11 mouse cellular contexts compared by ENCODE assay signal in the genomic region with DNA sequence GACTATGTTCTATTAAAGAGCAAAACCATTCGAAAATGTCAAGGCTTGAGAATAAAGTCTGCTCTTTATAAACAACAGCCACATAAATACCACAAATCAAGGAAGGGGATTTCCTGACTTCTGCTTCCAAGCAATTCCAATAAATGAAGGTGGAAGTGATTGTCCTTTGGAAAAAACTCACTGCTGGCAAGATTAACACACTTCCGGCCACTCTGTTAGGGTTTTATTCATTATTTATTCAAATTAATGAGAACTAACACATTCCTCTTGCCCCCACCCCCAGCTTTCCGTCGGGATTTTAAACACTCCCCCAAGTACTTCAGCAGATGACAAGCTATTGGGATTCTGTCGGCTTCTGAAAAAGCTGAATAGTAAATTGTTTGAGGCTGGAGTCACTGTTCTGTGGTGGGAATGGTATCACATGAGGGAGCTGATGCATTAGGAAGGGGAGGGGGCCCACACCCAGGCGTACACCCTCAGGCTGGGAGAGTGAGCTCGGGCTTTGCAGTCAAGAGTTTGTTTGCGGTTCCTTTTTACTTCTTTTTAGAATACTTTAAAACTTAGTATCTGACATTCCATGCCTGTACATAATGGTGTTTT. TPM values are rescaled to one million over a fixed set of nuclear protein-coding genes. Genes with fewer than 3 reads are reported as not detected.
DNase-seq lines count a peak whose midpoint lies in the region; ATAC-seq and TF ChIP-seq lines count a peak whose summit lies in the region.
"Had no signal": no experiment of that assay in that cellular context is flagged by ENCODE, and none has a peak within 500 bp of the region (broad histone marks: within the 10 kb centered on the region; RNA-seq: fewer than 3 reads in every experiment).

No protein-coding gene starts in this region.

- TF ChIP-seq POLR2A in liver, adult 2 months (IDR thresholded peaks at IDR 0.05; ENCODE audit: extremely low read depth, insufficient read depth, low read length), result no peak

- peaks cover 17% of the 10 kb centered on the region for H3K4me1 ChIP-seq in heart, embryonic 13.5 days
- H3K4me1 ChIP-seq in heart, embryonic 10.5 days, result peaks cover 10% of the 10 kb centered on the region; the same call in 1 of the 2 replicates
- peaks cover 12% of the 10 kb centered on the region for H3K4me1 ChIP-seq in liver, adult 2 months (ENCODE audit: control insufficient read depth, insufficient read depth, low read length)
- 0 out of 2 replicates have a peak, but pooled peaks cover 2% of the 10 kb centered on the region for H3K4me1 ChIP-seq in liver, embryonic 12.5 days
- peaks cover 5% of the 10 kb centered on the region for H3K4me1 ChIP-seq in embryonic facial prominence, embryonic 14.5 days (ENCODE audit: control insufficient read depth, insufficient read depth, low read length)
- H3K4me1 ChIP-seq in stomach, embryonic 14.5 days (ENCODE audit: control insufficient read depth, insufficient read depth, low read length), result peaks cover 12% of the 10 kb centered on the region; the same call in 1 of the 2 replicates

- H3K4me2 ChIP-seq in heart, embryonic 13.5 days, result peak overlapping the region; percentile 7; the same call in 1 of the 2 replicates
- no peak overlapping the region for H3K4me2 ChIP-seq in liver, embryonic 12.5 days
- H3K4me2 ChIP-seq in embryonic facial prominence, embryonic 14.5 days (ENCODE audit: low read depth, low read length), result peak overlapping the region; percentile 7; the same call in 1 of the 2 replicates
- no peak overlapping the region for H3K4me2 ChIP-seq in stomach, embryonic 14.5 days (replicated peaks; ENCODE audit: low read depth, low read length)
- H3K4me2 ChIP-seq: liver, embryonic 11.5 days had no signal

- DNase-seq in heart, embryonic 10.5 days (ENCODE audit: low spot score), result no peak
- no peak for DNase-seq in liver, adult 2 months (ENCODE audit: extremely low read depth, low read depth, low spot score)
- DNase-seq in embryonic facial prominence, embryonic 14.5 days (ENCODE audit: low spot score), result peak; percentile 35
- no peak for DNase-seq in urinary bladder, adult 2 months (ENCODE audit: low spot score)
- DNase-seq: adrenal gland, adult 8-10 months; kidney, postnatal 10 days; layer of hippocampus, postnatal 36 days had no signal

- H3K27me3 ChIP-seq in heart, embryonic 13.5 days (replicated peaks), result no peaks in the 10 kb centered on the region
- no peaks in the 10 kb centered on the region for H3K27me3 ChIP-seq in heart, embryonic 10.5 days (ENCODE audit: insufficient read depth, poor library complexity, severe bottlenecking)
- no peaks in the 10 kb centered on the region for H3K27me3 ChIP-seq in liver, adult 2 months (ENCODE audit: control insufficient read depth, insufficient read depth, low read length)
- 0 out of 2 replicates have a peak, but pooled peaks cover 4% of the 10 kb centered on the region for H3K27me3 ChIP-seq in liver, embryonic 12.5 days (replicated peaks)
- H3K27me3 ChIP-seq in embryonic facial prominence, embryonic 14.5 days (replicated peaks; ENCODE audit: control insufficient read depth, insufficient read depth, low read length), result no peaks in the 10 kb centered on the region
- H3K27me3 ChIP-seq in stomach, embryonic 14.5 days (ENCODE audit: control insufficient read depth, insufficient read depth, low read length), result no peaks in the 10 kb centered on the region

- H3K9me3 ChIP-seq in heart, embryonic 13.5 days, result no peaks in the 10 kb centered on the region
- no peaks in the 10 kb centered on the region for H3K9me3 ChIP-seq in heart, embryonic 10.5 days
- H3K9me3 ChIP-seq in liver, embryonic 12.5 days (replicated peaks), result no peaks in the 10 kb centered on the region
- H3K9me3 ChIP-seq in embryonic facial prominence, embryonic 14.5 days (ENCODE audit: control insufficient read depth, low read length), result no peaks in the 10 kb centered on the region
- H3K9me3 ChIP-seq in stomach, embryonic 14.5 days (ENCODE audit: control insufficient read depth, low read depth, low read length), result no peaks in the 10 kb centered on the region

- H3K27ac ChIP-seq in heart, embryonic 13.5 days (replicated peaks), result peak overlapping the region; percentile 32; the same call in 1 of the 2 replicates
- no peak overlapping the region for H3K27ac ChIP-seq in heart, embryonic 10.5 days
- peak overlapping the region; percentile 74 for H3K27ac ChIP-seq in liver, adult 2 months (replicated peaks; ENCODE audit: insufficient read depth, low read depth, low read length)
- no peak overlapping the region for H3K27ac ChIP-seq in liver, embryonic 12.5 days
- no peak overlapping the region; the same call in 1 of the 2 replicates for H3K27ac ChIP-seq in embryonic facial prominence, embryonic 14.5 days (replicated peaks; ENCODE audit: low read depth, low read length)
- H3K27ac ChIP-seq in stomach, embryonic 14.5 days (ENCODE audit: low read length), result no peak overlapping the region; the same call in 1 of the 2 replicates

- H3K9ac ChIP-seq in heart, embryonic 13.5 days, result no peak overlapping the region
- peak overlapping the region; percentile 37 for H3K9ac ChIP-seq in liver, adult 2 months (ENCODE audit: low read depth, low read length)
- no peak overlapping the region for H3K9ac ChIP-seq in liver, embryonic 12.5 days
- peak overlapping the region; percentile 42; the same call in 1 of the 2 replicates for H3K9ac ChIP-seq in embryonic facial prominence, embryonic 14.5 days (ENCODE audit: low read depth, low read length)
- no peak overlapping the region for H3K9ac ChIP-seq in stomach, embryonic 14.5 days (replicated peaks; ENCODE audit: low read depth, low read length)

- H3K4me3 ChIP-seq in heart, embryonic 13.5 days, result no peak overlapping the region
- no peak overlapping the region for H3K4me3 ChIP-seq in heart, embryonic 10.5 days
- H3K4me3 ChIP-seq in liver, adult 2 months (ENCODE audit: insufficient read depth, low read depth, low read length), result no peak overlapping the region
- H3K4me3 ChIP-seq in liver, embryonic 12.5 days, result no peak overlapping the region
- H3K4me3 ChIP-seq in embryonic facial prominence, embryonic 14.5 days (ENCODE audit: low read depth, low read length), result no peak overlapping the region
- no peak overlapping the region for H3K4me3 ChIP-seq in stomach, embryonic 14.5 days (ENCODE audit: low read depth, low read length)

- H3K79me2 ChIP-seq in liver, adult 2 months (ENCODE audit: control insufficient read depth, insufficient read depth, low read length), result peaks cover 8% of the 10 kb centered on the region; the same call in 1 of the 2 replicates

- TF ChIP-seq CTCF in liver, adult 2 months (IDR thresholded peaks at IDR 0.05; ENCODE audit: low read depth, low read length), result no peak

- no peak for ATAC-seq in heart, embryonic 13.5 days (ENCODE audit: extremely low read depth, insufficient number of reproducible peaks, low FRiP score, low TSS enrichment)
- no peak for ATAC-seq in liver, embryonic 12.5 days
- ATAC-seq in embryonic facial prominence, embryonic 14.5 days (ENCODE audit: low read depth), result no peak
- ATAC-seq in stomach, embryonic 14.5 days (ENCODE audit: insufficient number of reproducible peaks, insufficient read depth, low FRiP score, low read depth), result peak; percentile 26; the same call in 1 of the 2 replicates

- H3K36me3 ChIP-seq in heart, embryonic 13.5 days, result no peaks in the 10 kb centered on the region
- H3K36me3 ChIP-seq in heart, embryonic 10.5 days, result no peaks in the 10 kb centered on the region
- H3K36me3 ChIP-seq in liver, adult 2 months (ENCODE audit: control insufficient read depth, insufficient read depth, low read length), result no peaks in the 10 kb centered on the region
- H3K36me3 ChIP-seq in liver, embryonic 12.5 days, result no peaks in the 10 kb centered on the region
- no peaks in the 10 kb centered on the region for H3K36me3 ChIP-seq in embryonic facial prominence, embryonic 14.5 days (ENCODE audit: control insufficient read depth, insufficient read depth, low read length)
- H3K36me3 ChIP-seq in stomach, embryonic 14.5 days (ENCODE audit: control insufficient read depth, insufficient read depth, low read length), result no peaks in the 10 kb centered on the region

- 45% methylated on average over 8 of the region's 8 CpGs for WGBS in heart, embryonic 13.5 days
- 57% methylated on average over 8 of the region's 8 CpGs for WGBS in heart, embryonic 10.5 days
- 49% methylated on average over 8 of the region's 8 CpGs for WGBS in liver, adult 2 months
- 55% methylated on average over 8 of the region's 8 CpGs for WGBS in liver, embryonic 12.5 days (ENCODE audit: insufficient replicate concordance)
- 34% methylated on average over 8 of the region's 8 CpGs for WGBS in embryonic facial prominence, embryonic 14.5 days
- 30% methylated on average over 8 of the region's 8 CpGs for WGBS in stomach, embryonic 14.5 days

RNA-seq across cellular contexts. Expression of a gene that starts 14.1 kb away (rescaled TPM):
- polyA plus RNA-seq in heart, embryonic 13.5 days (2015; fragmentation: Nextera tagmentation; extraction: Ambion mirVana), result 17.6 and 17.8 TPM in 2 replicates
- 25.9 and 29.4 TPM in 2 replicates for polyA plus RNA-seq in heart, embryonic 10.5 days (2016; fragmentation: Nextera tagmentation; extraction: Ambion mirVana)
- total RNA-seq in liver, adult 2 months (2014; rRNA removed), result 28.9 and 32.7 TPM in 2 replicates
- 11.2 and 16.0 TPM in 2 replicates for polyA plus RNA-seq in liver, adult 2 months (2012; rRNA removed)
- polyA plus RNA-seq in liver, embryonic 12.5 days (2016; fragmentation: Nextera tagmentation; extraction: Ambion mirVana), result 10.6 and 11.0 TPM in 2 replicates
- 66.6 and 72.6 TPM in 2 replicates for polyA plus RNA-seq in embryonic facial prominence, embryonic 14.5 days (2014; fragmentation: Nextera tagmentation; extraction: Ambion mirVana)
- 69.4 and 78.0 TPM in 2 replicates for polyA plus RNA-seq in stomach, embryonic 14.5 days (2014; fragmentation: Nextera tagmentation; extraction: Ambion mirVana)
- 139 and 147 TPM in 2 replicates for polyA plus RNA-seq in urinary bladder, adult 2 months (2012; rRNA removed)

Comparison
In these comparisons a context has a peak if more than half of its experiments do, and no peak if none do; other contexts are left out.
1. H3K27ac ChIP-seq: peak in heart, embryonic 13.5 days (single experiment) and liver, adult 2 months (single experiment); none in heart, embryonic 10.5 days (single experiment), liver, embryonic 12.5 days (single experiment), embryonic facial prominence, embryonic 14.5 days (single experiment) and stomach, embryonic 14.5 days (single experiment).
2. H3K9ac ChIP-seq: peak in liver, adult 2 months (single experiment) and embryonic facial prominence, embryonic 14.5 days (single experiment); none in heart, embryonic 13.5 days (single experiment), liver, embryonic 12.5 days (single experiment) and stomach, embryonic 14.5 days (single experiment).
3. H3K4me2 ChIP-seq: peak in heart, embryonic 13.5 days (single experiment) and embryonic facial prominence, embryonic 14.5 days (single experiment); none in liver, embryonic 12.5 days (single experiment) and stomach, embryonic 14.5 days (single experiment).